Mouse (Mus musculus): Measurements from ENCODE around the gene Anapc10.

- TF ChIP-seq MYOD1 (IDR thresholded peaks at IDR 0.05; ENCODE audit: control insufficient read depth in 1 of 3, insufficient read length in 2 of 3, low read depth in 2 of 3) (no peak), POLR2A (IDR thresholded peaks at IDR 0.05; ENCODE audit: insufficient read length, low read depth) (no peak), CEBPB (IDR thresholded peaks at IDR 0.05; ENCODE audit: insufficient read depth, poor library complexity, severe bottlenecking) (no peak), MAX (IDR thresholded peaks at IDR 0.05; ENCODE audit: low read depth) (no peak), E2F4 (IDR thresholded peaks at IDR 0.05; ENCODE audit: insufficient read depth) (no peak), POLR2AphosphoS2 (IDR thresholded peaks at IDR 0.05; ENCODE audit: insufficient read length, low read depth) (no peak), TCF12 (IDR thresholded peaks at IDR 0.05; ENCODE audit: insufficient read depth, poor library complexity, severe bottlenecking) (no peak), REST (IDR thresholded peaks at IDR 0.05; ENCODE audit: insufficient read depth, insufficient read length) (no peak), MYOG (IDR thresholded peaks at IDR 0.05; ENCODE audit: control insufficient read depth in 1 of 3, insufficient read depth in 1 of 3, insufficient read length in 2 of 3, low read depth in 2 of 3) (no peak), USF1 (IDR thresholded peaks at IDR 0.05; ENCODE audit: low read depth) (no peak)
These were observed 114.9 kb downstream of the Anapc10 start for GRCm38 (mm10) chr8:79826534-79826933.
